Mouse (Mus musculus) stomach, embryonic 16.5 days (tissue): ENCODE measurements around the gene Dgki. TPM values are rescaled to one million over a fixed set of nuclear protein-coding genes. Genes with fewer than 3 reads are reported as not detected.

Experiments used
- ATAC-seq: fragments of 200-750 bp; cut with Nextera tagmentation; 2 replicates; pipeline ENCODE4 v1.8.0; 2017; ENCODE audit warnings: moderate number of reproducible peaks, moderate TSS enrichment; ENCODE audit not compliant: insufficient read depth, low FRiP score
- H3K27ac ChIP-seq: fragments of 300-500 bp; sonication (generic); 2 replicates; pipeline ENCODE4 v1.5.1; 2014; ENCODE audit warnings: low read length
- H3K27me3 ChIP-seq: fragments of 300-500 bp; sonication (generic); 2 replicates; pipeline ENCODE4 v1.6.1; 2014; ENCODE audit warnings: low read length, control low read depth, mixed read lengths; ENCODE audit not compliant: control insufficient read depth, insufficient read depth
- H3K36me3 ChIP-seq: fragments of 300-500 bp; sonication (generic); 2 replicates; pipeline ENCODE4 v1.6.1; 2014; ENCODE audit warnings: low read length; ENCODE audit not compliant: control insufficient read depth, insufficient read depth
- H3K4me1 ChIP-seq: fragments of 300-500 bp; sonication (generic); 2 replicates; pipeline ENCODE4 v1.6.1; 2014; ENCODE audit warnings: low read length, control low read depth, mixed read lengths; ENCODE audit not compliant: control insufficient read depth, insufficient read depth
- H3K4me2 ChIP-seq: fragments of 300-500 bp; sonication (generic); 2 replicates; pipeline ENCODE4 v1.6.1; 2014; ENCODE audit warnings: low read depth, low read length, mixed read lengths
- H3K4me3 ChIP-seq: fragments of 300-500 bp; sonication (generic); replicated peaks from 2 replicates; pipeline ENCODE4 v1.5.1; 2014; ENCODE audit warnings: mild to moderate bottlenecking, low read length
- H3K9ac ChIP-seq: fragments of 300-500 bp; sonication (generic); 2 replicates; pipeline ENCODE4 v1.6.1; 2014; ENCODE audit warnings: low read length
- H3K9me3 ChIP-seq: fragments of 300-500 bp; sonication (generic); replicated peaks from 2 replicates; pipeline ENCODE4 v1.6.1; 2016; ENCODE audit warnings: low read length, control low read depth; ENCODE audit not compliant: control insufficient read depth
- WGBS: fragments of 180-500 bp; shearing (Covaris S2); extraction: QIAGEN DNeasy Blood & Tissue Kit; methylation state at CpG from one replicate; pipeline ENCODE4 v1.1.7; 2014; 5-methylcytosine and 5-hydroxymethylcytosine counted together
- polyA plus RNA-seq: library from polyadenylated mRNA; unstranded; fragments of >200 nt; fragmentation: Nextera tagmentation; extraction: Ambion mirVana; gene quantifications from 2 replicates; pipeline ENCODE4 v1.2.1, GENCODE M21; 2015

The Dgki gene
- 0.82 and 0.94 TPM in 2 replicates for polyA plus RNA-seq

GRCm38 (mm10) chr6:37299562-37300390 lies at the start of gene Dgki:
Gene Dgki (minus strand): TSS chr6:37300184.
- no peaks in the 10 kb centered on the region for H3K9me3 ChIP-seq
- peak within 1 kb of the TSS; percentile 73 for H3K9ac ChIP-seq
- H3K27me3 ChIP-seq: peaks cover 37% of the 10 kb centered on the region
- H3K36me3 ChIP-seq: no peaks in the 10 kb centered on the region
- peak within 1 kb of the TSS; percentile 99 for H3K4me2 ChIP-seq
- peaks cover 9% of the 10 kb centered on the region; the same call in 1 of the 2 replicates for H3K4me1 ChIP-seq
- peak; percentile 72 for ATAC-seq
- peak within 1 kb of the TSS; percentile 68 for H3K4me3 ChIP-seq
- WGBS: under 1% methylated on average over 53 of the region's 65 CpGs
- no peak within 1 kb of the TSS for H3K27ac ChIP-seq

DNA sequence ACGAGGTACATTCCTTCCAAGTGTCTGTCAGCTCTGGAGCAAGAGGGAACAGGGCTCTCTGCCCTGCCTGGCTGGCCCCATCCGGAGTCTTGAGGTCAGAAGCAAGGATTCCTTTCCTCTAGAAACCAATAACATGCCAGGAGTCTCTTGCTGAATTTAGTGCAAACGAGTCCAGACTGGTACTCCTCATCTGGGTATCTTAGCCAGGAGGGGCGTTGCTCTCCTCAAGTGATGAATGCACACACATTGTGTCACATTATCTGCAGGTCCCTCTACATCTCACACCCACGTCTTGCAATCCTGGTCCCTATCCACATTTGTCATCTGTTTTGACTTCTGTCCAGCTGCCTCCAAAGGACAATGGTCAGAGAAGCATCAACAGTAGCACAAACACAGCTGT lies 47.6 kb upstream of the Dgki start:
- H3K9ac ChIP-seq: no peak overlapping the region
- 79% methylated on average over 5 of the region's 5 CpGs for WGBS
- no peaks in the 10 kb centered on the region for H3K9me3 ChIP-seq
- no peaks in the 10 kb centered on the region for H3K27me3 ChIP-seq
- no peak overlapping the region for H3K27ac ChIP-seq
- no peak overlapping the region for H3K4me2 ChIP-seq
- ATAC-seq: no peak
- peaks cover 9% of the 10 kb centered on the region; the same call in 1 of the 2 replicates for H3K36me3 ChIP-seq
- 0 out of 2 replicates have a peak, but pooled peaks cover 5% of the 10 kb centered on the region for H3K4me1 ChIP-seq
- no peak overlapping the region for H3K4me3 ChIP-seq

- Histone ChIP-seq H3K9me3 (no peaks in the 10 kb centered on the region), H3K4me2 (no peak overlapping the region), H3K9ac (no peak overlapping the region), H3K27me3 (no peaks in the 10 kb centered on the region), H3K4me3 (no peak overlapping the region), H3K27ac (no peak overlapping the region), H3K4me1 (0 out of 2 replicates have a peak, but pooled peaks cover 3% of the 10 kb centered on the region), H3K36me3 (no peaks in the 10 kb centered on the region)
- WGBS: 88% methylated on average over 5 of the region's 5 CpGs
- ATAC-seq: no peak
Measured at GRCm38 (mm10) chr6:37338055-37338454, 38.1 kb upstream of the Dgki start.

DNA sequence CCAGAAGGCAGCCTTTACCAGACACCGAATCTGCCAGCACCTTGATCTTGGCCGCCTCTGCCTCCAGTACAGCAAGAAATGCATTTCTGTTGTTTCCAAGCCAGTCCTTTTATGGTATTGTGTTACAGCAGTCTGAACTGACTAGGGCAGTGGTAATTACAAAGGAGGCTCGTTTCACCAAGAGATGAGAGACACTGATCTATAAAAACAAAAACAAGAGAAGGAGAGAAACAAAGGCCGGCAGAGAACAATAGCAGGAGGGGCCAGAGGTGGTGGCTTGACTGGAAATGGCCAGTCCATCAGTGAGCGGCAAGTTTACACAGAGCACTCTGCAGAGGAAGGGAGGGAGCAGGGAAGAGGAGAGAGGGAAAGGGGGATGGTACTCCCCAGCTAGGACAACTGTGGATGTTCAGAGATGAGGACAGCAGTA lies 36.9 kb upstream of the Dgki start:
- ATAC-seq: peak; percentile 35; the same call in 1 of the 2 replicates
- H3K4me1 ChIP-seq: 0 out of 2 replicates have a peak, but pooled peaks cover 3% of the 10 kb centered on the region
- H3K27me3 ChIP-seq: no peaks in the 10 kb centered on the region
- no peaks in the 10 kb centered on the region for H3K36me3 ChIP-seq
- 32% methylated on average over 5 of the region's 5 CpGs for WGBS
- no peak overlapping the region for H3K4me2 ChIP-seq
- no peak overlapping the region for H3K4me3 ChIP-seq
- H3K9ac ChIP-seq: no peak overlapping the region
- H3K9me3 ChIP-seq: no peaks in the 10 kb centered on the region
- H3K27ac ChIP-seq: peak overlapping the region; percentile 65

DNA sequence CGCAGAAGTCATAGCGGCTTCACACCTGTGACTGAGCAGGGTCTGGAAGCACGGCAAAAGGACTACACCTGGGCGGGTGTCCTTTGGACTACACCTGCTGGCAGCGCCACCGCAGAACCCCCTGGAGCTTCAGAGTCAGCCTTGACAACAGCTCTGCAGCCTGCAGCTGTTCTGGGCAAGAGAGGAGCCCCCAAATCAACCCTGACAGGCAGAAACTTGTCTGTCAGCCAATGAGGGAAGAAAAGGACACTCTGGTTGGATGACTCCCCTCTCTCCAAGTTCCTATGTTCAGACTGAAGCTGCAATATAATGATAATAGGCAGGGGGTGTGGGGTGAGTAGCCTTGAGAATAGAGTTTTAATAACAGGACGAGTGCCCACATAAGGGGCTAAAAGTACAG lies 36.4 kb upstream of the Dgki start:
- WGBS: 68% methylated on average over 7 of the region's 7 CpGs
- Histone ChIP-seq H3K36me3 (no peaks in the 10 kb centered on the region), H3K4me1 (0 out of 2 replicates have a peak, but pooled peaks cover 3% of the 10 kb centered on the region), H3K27ac (peak overlapping the region; percentile 65), H3K9me3 (no peaks in the 10 kb centered on the region), H3K4me3 (no peak overlapping the region), H3K4me2 (no peak overlapping the region), H3K27me3 (no peaks in the 10 kb centered on the region), H3K9ac (no peak overlapping the region)
- ATAC-seq: no peak

- WGBS: 56% methylated on average over 10 of the region's 10 CpGs
- H3K36me3 ChIP-seq: no peaks in the 10 kb centered on the region
- H3K9ac ChIP-seq: no peak overlapping the region
- H3K27ac ChIP-seq: no peak overlapping the region
- H3K4me2 ChIP-seq: no peak overlapping the region
- H3K4me1 ChIP-seq: peaks cover 11% of the 10 kb centered on the region; the same call in 1 of the 2 replicates
- no peaks in the 10 kb centered on the region for H3K9me3 ChIP-seq
- ATAC-seq: no peak
- no peak overlapping the region for H3K4me3 ChIP-seq
- no peaks in the 10 kb centered on the region for H3K27me3 ChIP-seq
Measured at GRCm38 (mm10) chr6:37332846-37333245, 32.9 kb upstream of the Dgki start.

DNA sequence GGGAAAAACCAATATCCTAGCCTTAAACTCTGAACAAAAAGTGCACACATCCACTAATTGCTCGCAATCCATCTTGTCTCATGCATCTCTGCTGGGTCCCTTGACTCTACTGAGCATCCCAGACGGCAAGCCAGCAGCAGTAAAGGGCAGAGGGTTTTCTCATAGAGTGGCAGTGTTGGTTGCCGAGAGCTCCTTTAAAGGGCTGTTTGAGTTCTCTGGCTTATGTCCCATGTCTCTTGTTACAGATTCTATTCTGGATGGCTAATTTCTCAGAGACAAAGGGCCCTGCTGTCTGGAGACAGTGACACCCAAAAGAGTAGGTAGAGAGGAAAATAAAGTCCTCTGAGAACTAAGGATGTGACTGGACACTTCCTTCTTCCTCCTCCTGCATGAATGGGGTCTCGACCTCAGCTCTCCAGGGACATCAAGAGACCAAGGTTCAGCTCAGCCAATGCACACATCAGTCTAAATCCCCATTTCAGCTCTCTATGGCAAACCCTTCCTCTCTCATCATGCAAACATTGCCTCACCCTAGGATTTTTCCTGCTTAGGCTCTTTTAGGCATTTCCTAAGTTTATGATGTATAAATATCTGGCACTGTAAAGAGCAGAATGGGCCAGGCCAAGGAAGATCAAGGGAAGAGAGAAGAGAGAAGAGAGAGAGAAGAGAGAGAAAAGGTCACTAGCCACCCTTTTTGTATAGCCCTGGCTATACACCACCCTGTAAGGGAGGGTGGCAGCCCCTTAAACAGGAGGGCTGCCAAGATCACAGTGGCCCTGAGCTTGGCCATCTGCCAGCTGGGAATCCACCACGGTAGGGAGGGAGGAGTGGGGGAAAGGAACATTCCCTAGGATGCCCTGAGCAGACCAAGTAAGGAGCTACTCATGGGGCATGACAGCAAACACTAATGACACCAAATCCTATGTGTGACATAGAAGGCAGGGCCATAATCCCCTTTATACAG lies 30.2 kb upstream of the Dgki start:
- Histone ChIP-seq H3K27me3 (no peaks in the 10 kb centered on the region), H3K9ac (0 out of 2 replicates have a peak overlapping the region, but pooled peaks have one; percentile 13), H3K27ac (peak overlapping the region; percentile 68), H3K4me2 (no peak overlapping the region), H3K4me1 (peaks cover 14% of the 10 kb centered on the region), H3K36me3 (no peaks in the 10 kb centered on the region), H3K4me3 (no peak overlapping the region), H3K9me3 (no peaks in the 10 kb centered on the region)
- 58% methylated on average over 5 of the region's 5 CpGs for WGBS
- peak; percentile 61; the same call in 1 of the 2 replicates for ATAC-seq

DNA sequence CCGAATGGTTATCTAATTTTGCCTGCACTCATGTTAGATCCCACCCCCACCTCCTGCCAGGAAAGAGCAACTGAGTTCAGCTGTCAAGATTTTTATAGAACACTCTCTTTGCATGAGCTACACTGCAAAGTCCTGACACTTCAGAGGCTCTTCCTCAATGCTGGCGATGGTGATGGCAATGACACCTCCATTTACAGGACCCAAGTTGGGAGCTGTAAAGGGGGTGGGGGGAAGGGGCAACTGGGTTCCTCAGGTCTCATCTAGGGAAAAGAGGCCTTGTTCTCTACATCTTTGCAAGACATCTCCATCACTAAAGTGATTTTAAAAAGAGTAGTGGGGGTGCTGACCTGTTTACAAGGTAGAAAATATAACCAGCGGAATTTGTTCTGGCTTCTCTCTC lies 29.4 kb upstream of the Dgki start:
- Histone ChIP-seq H3K9ac (no peak overlapping the region), H3K27ac (no peak overlapping the region; the same call in 1 of the 2 replicates), H3K36me3 (no peaks in the 10 kb centered on the region), H3K9me3 (no peaks in the 10 kb centered on the region), H3K4me3 (no peak overlapping the region), H3K27me3 (no peaks in the 10 kb centered on the region), H3K4me2 (no peak overlapping the region), H3K4me1 (peaks cover 14% of the 10 kb centered on the region)
- WGBS: 74% methylated on average over 3 of the region's 3 CpGs
- no peak for ATAC-seq
